Mouse (Mus musculus) splenic B cell, adult 2 months (primary cell): Measurements from ENCODE around the gene Myef2.
"Not testable (repeated sequence)": the region's sequence is repeated elsewhere in the genome, so short reads cannot be mapped to it uniquely, and the experiment has no call there.

Source experiments
- DNase-seq: peaks from one replicate; pipeline ENCODE4 v3.0.0-alpha.2; 2011; ENCODE audit warnings: low read depth, low spot score
- H3K27me3 ChIP-seq: 2 replicates; pipeline ENCODE4 v1.6.1; 2012; ENCODE audit warnings: mild to moderate bottlenecking, low read length, moderate library complexity, mixed read lengths; ENCODE audit not compliant: control insufficient read depth, poor library complexity, insufficient read depth, severe bottlenecking
- H3K36me3 ChIP-seq: 2 replicates; pipeline ENCODE4 v1.6.1; 2012; ENCODE audit warnings: mild to moderate bottlenecking, low read length, moderate library complexity, mixed read lengths; ENCODE audit not compliant: control insufficient read depth, poor library complexity, insufficient read depth, severe bottlenecking

The Myef2 gene

GRCm38 (mm10) chr2:125106536-125106935, 16.9 kb downstream of the Myef2 start:
- H3K27me3 ChIP-seq, H3K36me3 ChIP-seq, DNase-seq: not testable (repeated sequence)

GRCm38 (mm10) chr2:125104491-125104890, 19.0 kb downstream of the Myef2 start:
- not testable (repeated sequence) for H3K27me3 ChIP-seq, H3K36me3 ChIP-seq, DNase-seq

DNA sequence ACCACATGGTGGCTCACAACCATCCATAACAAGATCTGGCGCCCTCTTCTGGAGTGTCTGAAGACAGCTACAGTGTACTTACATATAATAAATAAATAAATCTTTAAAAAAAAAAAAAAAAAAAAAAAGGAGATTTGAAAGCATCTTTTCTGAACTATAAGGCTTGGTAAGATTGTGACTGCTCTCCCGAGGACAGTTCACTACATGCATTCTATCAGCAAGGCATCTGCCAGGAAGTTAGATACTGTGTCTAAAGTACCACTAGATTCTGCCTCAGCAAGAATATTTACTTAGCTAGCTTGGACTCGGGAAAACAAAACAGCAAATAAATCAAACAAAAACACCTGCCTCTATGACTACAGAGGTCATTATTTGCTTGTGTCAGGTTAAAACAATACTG, 31.3 kb downstream of the Myef2 start:
- not testable (repeated sequence) for H3K27me3 ChIP-seq, DNase-seq, H3K36me3 ChIP-seq

GRCm38 (mm10) chr2:125088757-125089156, 34.7 kb downstream of the Myef2 start:
- Histone ChIP-seq H3K36me3 (0 out of 2 replicates have a peak, but pooled peaks cover 1% of the 10 kb centered on the region), H3K27me3 (no peaks in the 10 kb centered on the region)
- DNase-seq, result no peak

GRCm38 (mm10) chr2:125083879-125084278, 39.6 kb downstream of the Myef2 start:
- H3K27me3 ChIP-seq, result no peaks in the 10 kb centered on the region
- 0 out of 2 replicates have a peak, but pooled peaks cover 2% of the 10 kb centered on the region for H3K36me3 ChIP-seq
- DNase-seq, result no peak

GRCm38 (mm10) chr2:125073056-125073780, 50.2 kb downstream of the Myef2 start:
- DNase-seq, result no peak
- Histone ChIP-seq H3K36me3 (no peaks in the 10 kb centered on the region), H3K27me3 (no peaks in the 10 kb centered on the region)

- Histone ChIP-seq H3K27me3 (no peaks in the 10 kb centered on the region), H3K36me3 (no peaks in the 10 kb centered on the region)
- DNase-seq, result no peak
These were observed 54.8 kb downstream of the Myef2 start for GRCm38 (mm10) chr2:125068696-125069095.

DNA sequence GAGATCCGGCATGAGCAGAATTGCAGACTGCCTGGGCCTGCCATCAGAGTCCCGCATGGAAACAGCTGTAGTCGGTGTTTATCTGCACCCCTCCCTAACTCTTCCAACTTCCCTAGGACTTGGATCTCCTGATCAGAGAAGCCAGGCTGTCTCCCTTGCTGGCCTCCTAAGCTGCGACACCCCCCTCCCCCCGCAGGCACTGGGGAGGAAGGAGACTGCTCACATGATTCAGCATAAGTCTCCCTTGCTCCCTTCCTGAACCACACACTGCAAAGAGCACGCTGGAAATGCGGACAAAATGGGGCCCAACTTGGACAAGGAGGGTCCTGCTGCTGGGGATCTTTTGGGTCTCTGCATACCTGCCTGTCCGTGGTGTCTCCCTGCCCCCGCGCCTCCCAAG, 55.6 kb downstream of the Myef2 start, which contains the start of gene Slc24a5:
Gene Slc24a5, plus strand, starts transcription at position 231 of the 400 bp plus-strand sequence.
- Histone ChIP-seq H3K36me3 (no peaks in the 10 kb centered on the region), H3K27me3 (no peaks in the 10 kb centered on the region)
- DNase-seq, result no peak

- no peak for DNase-seq
These were observed 56.1 kb downstream of the Myef2 start for GRCm38 (mm10) chr2:125067373-125067772.

GRCm38 (mm10) chr2:125062944-125063343, 60.5 kb downstream of the Myef2 start:
- DNase-seq, result no peak
- Histone ChIP-seq H3K27me3 (no peaks in the 10 kb centered on the region), H3K36me3 (no peaks in the 10 kb centered on the region)

More at GRCm38 (mm10) chr2:125067373-125067772, 56.1 kb downstream of the Myef2 start:
- no peaks in the 10 kb centered on the region for H3K36me3 ChIP-seq
- no peaks in the 10 kb centered on the region for H3K27me3 ChIP-seq

- no peak for DNase-seq
- no peaks in the 10 kb centered on the region for H3K36me3 ChIP-seq
- H3K27me3 ChIP-seq, result no peaks in the 10 kb centered on the region
These were observed 62.0 kb downstream of the Myef2 start for GRCm38 (mm10) chr2:125061451-125061850.

DNA sequence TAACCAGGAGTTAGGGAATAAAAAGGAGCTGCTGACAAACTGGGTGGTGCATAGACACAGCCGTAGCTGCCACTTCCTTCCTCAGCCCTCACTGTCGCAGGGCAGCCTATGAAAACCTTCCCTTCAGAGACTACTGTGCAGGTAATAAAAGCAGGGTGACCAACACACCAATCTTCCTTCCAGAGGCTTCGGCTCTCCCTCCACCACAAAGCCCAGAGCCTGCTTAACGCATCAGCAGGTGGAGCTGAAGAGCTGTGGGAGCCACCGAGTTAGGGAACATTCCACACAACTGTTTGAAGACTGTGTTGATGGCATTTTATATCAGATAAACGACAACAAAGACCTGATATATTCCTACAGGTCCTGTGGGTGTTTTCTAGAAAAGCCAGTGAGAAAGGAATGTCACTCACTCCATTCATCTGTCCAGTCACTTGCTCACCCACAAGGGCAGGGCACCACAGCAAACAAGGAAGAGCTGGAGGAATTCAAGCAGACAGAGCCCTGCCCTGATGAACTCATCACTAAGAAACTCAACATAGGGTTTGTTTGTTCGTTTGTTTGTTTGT, 66.1 kb downstream of the Myef2 start:
- H3K27me3 ChIP-seq, result no peaks in the 10 kb centered on the region
- no peaks in the 10 kb centered on the region for H3K36me3 ChIP-seq
- no peak for DNase-seq

DNA sequence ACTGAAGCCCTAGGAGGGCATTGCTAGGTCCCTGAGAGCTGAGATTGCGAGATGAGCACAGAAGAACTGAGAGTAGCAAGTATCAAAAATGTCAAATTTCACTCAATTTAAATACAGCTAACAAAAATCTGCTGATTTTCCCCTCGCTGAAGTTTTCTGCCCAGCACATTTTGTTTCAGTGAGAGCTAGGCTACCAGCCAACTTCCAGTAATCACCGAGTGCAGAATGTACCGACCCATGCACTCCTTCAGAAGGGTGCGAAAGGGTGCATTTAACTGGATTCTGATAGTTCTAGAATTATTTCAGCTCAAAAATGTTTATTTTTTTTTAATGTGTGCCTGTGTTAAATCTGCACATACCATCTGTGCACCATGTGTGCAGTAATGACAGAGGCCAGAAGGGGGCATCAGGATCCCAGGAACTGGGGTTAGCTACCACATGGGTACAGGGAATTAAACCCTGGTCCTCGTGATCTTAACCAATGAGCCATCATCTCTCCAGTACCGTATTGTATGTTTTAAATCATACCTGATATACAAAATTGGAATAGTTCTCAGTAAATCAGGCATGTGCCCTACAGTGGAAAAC, 68.1 kb downstream of the Myef2 start:
- no peak for DNase-seq
- Histone ChIP-seq H3K36me3 (no peaks in the 10 kb centered on the region), H3K27me3 (no peaks in the 10 kb centered on the region)
